Mouse (Mus musculus) bone marrow, adult 2 months (tissue): ENCODE results near the gene Smbd1.

Experiments
- CTCF ChIP-seq: fragments of 200-500 bp; IDR thresholded peaks from 2 replicates; pipeline ENCODE4 v1.5.1; 2011; ENCODE audit warnings: low read length, control low read depth; ENCODE audit not compliant: control insufficient read depth, insufficient read depth
- POLR2A ChIP-seq: fragments of 200-500 bp; IDR thresholded peaks from 2 replicates; pipeline ENCODE4 v1.6.1; 2011; ENCODE audit warnings: low read depth, mild to moderate bottlenecking, control low read depth, low read length, borderline replicate concordance; ENCODE audit not compliant: control insufficient read depth

DNA sequence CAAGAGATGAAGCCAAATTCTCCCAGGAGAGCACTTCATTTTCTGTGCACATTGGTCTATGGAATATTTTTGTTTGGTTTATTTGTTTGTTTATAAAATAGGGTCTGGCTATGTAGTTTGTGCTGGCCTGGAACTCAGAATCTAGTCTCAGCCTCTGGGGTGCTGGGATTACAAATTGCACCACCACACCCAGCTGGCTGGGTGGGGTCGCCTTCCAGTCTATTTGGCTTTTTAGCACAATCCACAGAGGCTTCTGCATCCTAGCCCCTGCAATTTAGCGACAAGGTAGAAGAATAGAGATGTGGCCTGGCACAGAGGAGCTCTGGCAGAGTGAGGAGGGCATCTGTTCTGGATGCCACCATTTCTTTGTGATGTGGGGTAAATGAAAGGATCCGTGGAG, 3.5 kb upstream of the Smbd1 start:
- TF ChIP-seq CTCF (no peak), POLR2A (no peak)
